Mouse (Mus musculus): Measurements from ENCODE around the gene Atg2a. TPM values are rescaled to one million over a fixed set of nuclear protein-coding genes. Genes with fewer than 3 reads are reported as not detected.

Atg2a gene
- polyA plus RNA-seq, 1 experiment, result 47.4 TPM

DNA sequence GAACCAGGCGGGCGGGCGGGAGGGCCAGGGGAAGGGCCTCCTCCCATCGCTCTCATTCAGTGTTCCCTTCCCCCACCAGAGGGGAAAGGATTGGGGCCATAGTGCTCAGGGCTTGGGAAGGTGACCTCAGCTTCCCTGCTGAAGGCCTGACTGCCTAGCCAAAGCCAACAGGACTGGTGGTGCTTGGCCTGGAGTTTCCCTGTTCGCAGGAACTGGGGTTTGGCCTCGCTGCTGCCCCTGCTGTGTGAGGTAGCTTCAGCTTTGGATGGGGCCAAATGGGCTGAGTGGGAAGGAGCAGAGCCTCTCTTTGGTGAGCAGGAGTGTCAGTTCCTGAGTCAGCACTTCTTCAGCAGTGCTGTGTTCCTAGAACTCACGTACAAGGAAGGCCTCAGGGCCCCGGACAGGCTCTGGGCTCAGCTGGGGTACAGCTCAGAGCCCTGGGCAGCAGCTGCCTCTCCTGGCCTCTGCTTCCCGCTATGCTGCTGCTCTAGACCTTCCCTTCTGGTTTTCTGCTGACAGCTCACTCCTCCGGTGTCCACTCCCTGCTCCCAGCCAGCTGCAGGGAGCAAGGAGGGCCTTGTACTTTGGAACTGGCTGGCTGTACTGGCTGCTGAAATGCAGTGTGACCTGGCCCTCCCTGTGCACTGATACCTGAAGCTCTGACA lies 49.8 kb downstream of the Atg2a start:
- Histone ChIP-seq H3K4me3 (ENCODE audit: extremely low read depth, insufficient read depth, insufficient read length) (no peak overlapping the region), H3K36me3 (ENCODE audit: control insufficient read depth, insufficient read depth, low read length) (peaks cover 24% of the 10 kb centered on the region)

GRCm38 (mm10) chr19:6292262-6292661 lies 50.8 kb downstream of the Atg2a start:
- DNase-seq (ENCODE audit: low read depth in 1 of 2, low spot score in 2 of 2), result no peak
- no peaks in the 10 kb centered on the region for H3K27me3 ChIP-seq (ENCODE audit: control insufficient read depth, insufficient read depth, low read length)
- 94% methylated on average over 5 of the region's 5 CpGs for WGBS
- no peak overlapping the region for H3K4me3 ChIP-seq (ENCODE audit: extremely low read depth, insufficient read depth, insufficient read length)
- peaks cover 24% of the 10 kb centered on the region for H3K36me3 ChIP-seq (ENCODE audit: control insufficient read depth, insufficient read depth, low read length)
- H3K27ac ChIP-seq (ENCODE audit: insufficient read depth, low read length), result peak overlapping the region; percentile 19; the same call in 1 of the 2 replicates
- no peak for TF ChIP-seq CTCF (IDR thresholded peaks at IDR 0.05; ENCODE audit: extremely low read depth, insufficient read depth, insufficient read length, insufficient replicate concordance)
- no peak for TF ChIP-seq POLR2A (IDR thresholded peaks at IDR 0.05; ENCODE audit: low read depth, low read length)
- H3K4me1 ChIP-seq (ENCODE audit: control insufficient read depth, insufficient read depth, insufficient read length), result peaks cover 3% of the 10 kb centered on the region; the same call in 1 of the 2 replicates

More for the DNA sequence above, 49.8 kb downstream of the Atg2a start:
- no peak for TF ChIP-seq POLR2A (IDR thresholded peaks at IDR 0.05; ENCODE audit: low read depth, low read length)
- no peak for TF ChIP-seq CTCF (IDR thresholded peaks at IDR 0.05; ENCODE audit: extremely low read depth, insufficient read depth, insufficient read length, insufficient replicate concordance)
- WGBS, result 79% methylated on average over 10 of the region's 10 CpGs
- peaks cover 3% of the 10 kb centered on the region; the same call in 1 of the 2 replicates for H3K4me1 ChIP-seq (ENCODE audit: control insufficient read depth, insufficient read depth, insufficient read length)
- DNase-seq (ENCODE audit: low read depth in 1 of 2, low spot score in 2 of 2), result no peak
- no peaks in the 10 kb centered on the region for H3K27me3 ChIP-seq (ENCODE audit: control insufficient read depth, insufficient read depth, low read length)
- peak overlapping the region; percentile 34; the same call in 1 of the 2 replicates for H3K27ac ChIP-seq (ENCODE audit: insufficient read depth, low read length)

GRCm38 (mm10) chr19:6294301-6294700 lies 52.8 kb downstream of the Atg2a start:
- TF ChIP-seq CTCF (IDR thresholded peaks at IDR 0.05; ENCODE audit: extremely low read depth, insufficient read depth, insufficient read length, insufficient replicate concordance) (no peak), POLR2A (IDR thresholded peaks at IDR 0.05; ENCODE audit: low read depth, low read length) (no peak)
- Histone ChIP-seq H3K4me1 (ENCODE audit: control insufficient read depth, insufficient read depth, insufficient read length) (peaks cover 14% of the 10 kb centered on the region; the same call in 1 of the 2 replicates), H3K36me3 (ENCODE audit: control insufficient read depth, insufficient read depth, low read length) (peaks cover 33% of the 10 kb centered on the region), H3K27ac (ENCODE audit: insufficient read depth, low read length) (no peak overlapping the region), H3K27me3 (ENCODE audit: control insufficient read depth, insufficient read depth, low read length) (no peaks in the 10 kb centered on the region), H3K4me3 (ENCODE audit: extremely low read depth, insufficient read depth, insufficient read length) (no peak overlapping the region)
- DNase-seq (ENCODE audit: low read depth in 1 of 2, low spot score in 2 of 2), result no peak
- WGBS, result 96% methylated on average over 17 of the region's 17 CpGs

DNA sequence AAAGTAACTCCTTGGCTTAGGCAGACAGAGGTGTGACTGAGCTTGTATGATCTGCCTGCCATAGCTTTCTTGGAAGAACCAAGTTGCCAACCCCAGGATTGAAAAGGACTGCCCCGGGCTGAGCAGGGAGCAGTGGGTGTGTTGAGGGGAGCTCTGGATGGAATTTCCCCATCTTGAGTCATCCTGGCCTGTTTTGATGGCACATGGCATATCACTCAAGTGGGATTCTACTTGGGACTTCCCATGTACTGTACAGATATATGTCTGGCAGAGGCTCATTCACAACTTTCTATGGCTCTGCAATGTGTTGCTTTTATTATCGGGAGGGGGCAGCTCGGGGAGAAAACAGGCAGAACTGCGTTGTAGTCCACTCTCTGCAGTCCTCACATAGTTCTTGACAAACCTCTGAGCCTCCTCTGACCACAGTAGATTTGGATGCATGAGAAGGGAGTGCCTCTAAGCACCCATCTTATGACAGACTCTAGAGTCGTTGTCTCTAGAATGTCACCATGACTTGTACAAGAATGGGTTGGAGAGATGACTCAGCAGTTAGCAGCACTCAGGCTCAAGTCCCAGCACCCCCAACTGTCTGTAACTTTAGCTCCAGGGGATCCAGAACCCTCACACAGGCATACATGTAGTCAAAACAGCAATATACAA lies 55.2 kb downstream of the Atg2a start:
- H3K4me3 ChIP-seq (ENCODE audit: extremely low read depth, insufficient read depth, insufficient read length), result no peak overlapping the region

DNA sequence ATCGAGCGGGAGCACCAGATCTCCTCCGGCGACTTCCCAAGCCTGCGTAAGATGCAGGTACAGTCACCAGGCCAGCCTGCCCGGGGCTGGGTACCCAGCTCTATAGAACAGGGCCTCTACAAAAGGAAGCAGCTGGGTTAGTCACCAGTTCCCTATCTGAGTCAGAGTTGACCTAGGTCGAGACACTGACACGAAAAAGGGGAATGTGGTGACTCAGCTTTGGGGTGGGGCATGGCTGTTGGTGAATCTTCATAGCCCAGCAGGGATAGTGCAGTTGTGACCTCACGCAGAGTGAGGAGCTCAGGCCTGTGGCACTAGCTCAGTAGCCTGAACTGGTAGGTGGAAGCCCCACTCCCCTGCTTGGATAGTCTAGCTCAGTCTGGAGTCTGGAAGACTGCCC lies 56.2 kb downstream of the Atg2a start:
- TF ChIP-seq CTCF (IDR thresholded peaks at IDR 0.05; ENCODE audit: extremely low read depth, insufficient read depth, insufficient read length, insufficient replicate concordance) (no peak), POLR2A (IDR thresholded peaks at IDR 0.05; ENCODE audit: low read depth, low read length) (no peak)
- 36% methylated on average over 9 of the region's 9 CpGs for WGBS
- peak overlapping the region; percentile 50; the same call in 1 of the 2 replicates for H3K27ac ChIP-seq (ENCODE audit: insufficient read depth, low read length)
- DNase-seq (ENCODE audit: low read depth in 1 of 2, low spot score in 2 of 2), result no peak
- peaks cover 26% of the 10 kb centered on the region; the same call in 1 of the 2 replicates for H3K4me1 ChIP-seq (ENCODE audit: control insufficient read depth, insufficient read depth, insufficient read length)
- no peak overlapping the region for H3K4me3 ChIP-seq (ENCODE audit: extremely low read depth, insufficient read depth, insufficient read length)
- no peaks in the 10 kb centered on the region for H3K27me3 ChIP-seq (ENCODE audit: control insufficient read depth, insufficient read depth, low read length)
- H3K36me3 ChIP-seq (ENCODE audit: control insufficient read depth, insufficient read depth, low read length), result peaks cover 31% of the 10 kb centered on the region

More for the DNA sequence above, 55.2 kb downstream of the Atg2a start:
- 76% methylated on average over 5 of the region's 5 CpGs for WGBS
- Histone ChIP-seq H3K4me1 (ENCODE audit: control insufficient read depth, insufficient read depth, insufficient read length) (peaks cover 26% of the 10 kb centered on the region; the same call in 1 of the 2 replicates), H3K36me3 (ENCODE audit: control insufficient read depth, insufficient read depth, low read length) (peaks cover 31% of the 10 kb centered on the region), H3K27me3 (ENCODE audit: control insufficient read depth, insufficient read depth, low read length) (no peaks in the 10 kb centered on the region), H3K27ac (ENCODE audit: insufficient read depth, low read length) (no peak overlapping the region)
- DNase-seq (ENCODE audit: low read depth in 1 of 2, low spot score in 2 of 2), result no peak
- TF ChIP-seq CTCF (IDR thresholded peaks at IDR 0.05; ENCODE audit: extremely low read depth, insufficient read depth, insufficient read length, insufficient replicate concordance) (no peak), POLR2A (IDR thresholded peaks at IDR 0.05; ENCODE audit: low read depth, low read length) (no peak)

- Histone ChIP-seq H3K27ac (ENCODE audit: insufficient read depth, low read length) (peak overlapping the region; percentile 53), H3K4me3 (ENCODE audit: extremely low read depth, insufficient read depth, insufficient read length) (no peak overlapping the region), H3K36me3 (ENCODE audit: control insufficient read depth, insufficient read depth, low read length) (peaks cover 31% of the 10 kb centered on the region), H3K4me1 (ENCODE audit: control insufficient read depth, insufficient read depth, insufficient read length) (peaks cover 26% of the 10 kb centered on the region; the same call in 1 of the 2 replicates), H3K27me3 (ENCODE audit: control insufficient read depth, insufficient read depth, low read length) (no peaks in the 10 kb centered on the region)
- 62% methylated on average over 4 of the region's 4 CpGs for WGBS
- no peak for DNase-seq (ENCODE audit: low read depth in 1 of 2, low spot score in 2 of 2)
- TF ChIP-seq POLR2A (IDR thresholded peaks at IDR 0.05; ENCODE audit: low read depth, low read length) (no peak), CTCF (IDR thresholded peaks at IDR 0.05; ENCODE audit: extremely low read depth, insufficient read depth, insufficient read length, insufficient replicate concordance) (no peak)
Measured at GRCm38 (mm10) chr19:6299003-6299402, 57.5 kb downstream of the Atg2a start.

Data from spleen, adult 2 months (tissue).